Mouse (Mus musculus): ENCODE results near the gene Gm21970.

The Gm21970 gene

GRCm38 (mm10) chr16:91463400-91463799 is 71.9 kb downstream of the Gm21970 start:
- no peak for DNase-seq (ENCODE audit: low spot score in 2 of 2)

- DNase-seq (ENCODE audit: low spot score in 2 of 2), result no peak
Measured at GRCm38 (mm10) chr16:91463836-91464400, 72.4 kb downstream of the Gm21970 start.

- DNase-seq (ENCODE audit: low spot score in 2 of 2), result peak; percentile 72 to 74
Measured at GRCm38 (mm10) chr16:91464594-91465504, 73.3 kb downstream of the Gm21970 start.

- no peak for DNase-seq (ENCODE audit: low spot score in 2 of 2)
Measured at GRCm38 (mm10) chr16:91465505-91466240, 74.2 kb downstream of the Gm21970 start.

GRCm38 (mm10) chr16:91466566-91466965 is 75.0 kb downstream of the Gm21970 start:
- no peak for DNase-seq (ENCODE audit: low spot score in 2 of 2)
